17 mouse cellular contexts compared by ENCODE assay signal in genomic region chr11:84061881-84062280, GRCm38 (mm10). TPM values are rescaled to one million over a fixed set of nuclear protein-coding genes. Genes with fewer than 3 reads are reported as not detected.
DNase-seq lines count a peak whose midpoint lies in the region; ATAC-seq and TF ChIP-seq lines count a peak whose summit lies in the region.
"Had no signal": no experiment of that assay in that cellular context is flagged by ENCODE, and none has a peak within 500 bp of the region (broad histone marks: within the 10 kb centered on the region; RNA-seq: fewer than 3 reads in every experiment).

No protein-coding gene starts in this region.

- H3K27ac ChIP-seq in ES-E14 (ENCODE audit: insufficient read depth, low read depth, low read length, poor library complexity, severe bottlenecking), result no peak overlapping the region
- no peak overlapping the region for H3K27ac ChIP-seq in stomach, postnatal 0 days (replicated peaks)
- H3K27ac ChIP-seq: embryonic facial prominence, embryonic 12.5 days; forebrain, embryonic 15.5 days; heart, embryonic 13.5 days; hindbrain, embryonic 15.5 days had no signal

- no peak for TF ChIP-seq EP300 in stomach, postnatal 0 days (optimal IDR thresholded peaks at IDR 0.05)

- no peak overlapping the region for H3K4me3 ChIP-seq in ES-E14 (ENCODE audit: insufficient read depth in 1 of 2, low read depth in 1 of 2, low read length in 2 of 2, poor library complexity in 1 of 2, severe bottlenecking in 1 of 2)
- H3K4me3 ChIP-seq in stomach, postnatal 0 days (ENCODE audit: low read depth, low read length), result no peak overlapping the region
- H3K4me3 ChIP-seq: embryonic facial prominence, embryonic 12.5 days; forebrain, embryonic 15.5 days; heart, embryonic 13.5 days; hindbrain, embryonic 15.5 days had no signal

- H3K9ac ChIP-seq in ES-E14 (ENCODE audit: insufficient read depth, low read depth, low read length, poor library complexity, severe bottlenecking), result no peak overlapping the region
- H3K9ac ChIP-seq in stomach, postnatal 0 days (ENCODE audit: low read length), result no peak overlapping the region
- H3K9ac ChIP-seq: embryonic facial prominence, embryonic 12.5 days; forebrain, embryonic 15.5 days; heart, embryonic 13.5 days; hindbrain, embryonic 15.5 days had no signal

- H3K4me2 ChIP-seq in stomach, postnatal 0 days (replicated peaks; ENCODE audit: low read depth), result no peak overlapping the region
- H3K4me2 ChIP-seq: embryonic facial prominence, embryonic 12.5 days; forebrain, embryonic 15.5 days; heart, embryonic 13.5 days; hindbrain, embryonic 15.5 days had no signal

- DNase-seq in cerebellum, adult 9-11 months, result peak; percentile 11
- no peak for DNase-seq in cerebellum, postnatal 14 days
- DNase-seq in 3134 (ENCODE audit: extremely low read depth, insufficient read length, low spot score), result peak; percentile 46
- peak; percentile 37 for DNase-seq in ES-E14 (ENCODE audit: low read depth, low spot score)
- DNase-seq in stomach, postnatal 0 days (ENCODE audit: low spot score), result no peak
- DNase-seq in right cerebral cortex, postnatal 4 days, result no peak
- no peak for DNase-seq in ovary, postnatal 10 days (ENCODE audit: low spot score)
- DNase-seq: adrenal gland, postnatal 10 days; cerebellum, adult 11-12 months; cerebellum, postnatal 10 days; gastrocnemius, postnatal 36 days; heart, postnatal 36 days had no signal

- in situ Hi-C loops in ES-E14 (cut with MboI; ENCODE audit: low sequenced_read_pairs in 2 of 2, unreplicated experiment in 2 of 2), result no loop called here

- ATAC-seq in stomach, postnatal 0 days (ENCODE audit: low FRiP score, low TSS enrichment), result no peak
- ATAC-seq: forebrain, embryonic 15.5 days; Patski had no signal

- H3K9me3 ChIP-seq in ES-E14 (ENCODE audit: control insufficient read depth, insufficient read depth, low read depth, low read length), result no peaks in the 10 kb centered on the region
- H3K9me3 ChIP-seq in stomach, postnatal 0 days (ENCODE audit: control insufficient read depth, low read length), result no peaks in the 10 kb centered on the region
- H3K9me3 ChIP-seq: embryonic facial prominence, embryonic 12.5 days; forebrain, embryonic 15.5 days; heart, embryonic 13.5 days; hindbrain, embryonic 15.5 days had no signal

- peaks cover under 1 to 3% of the 10 kb centered on the region in 2 experiments; a peak in 1 of 4 replicates for H3K4me1 ChIP-seq in ES-E14 (ENCODE audit: control insufficient read depth in 2 of 2, insufficient read depth in 2 of 2, low read length in 2 of 2, poor library complexity in 1 of 2)
- no peaks in the 10 kb centered on the region for H3K4me1 ChIP-seq in stomach, postnatal 0 days (replicated peaks; ENCODE audit: control insufficient read depth, insufficient read depth)

- H3K36me3 ChIP-seq in ES-E14 (ENCODE audit: control insufficient read depth, insufficient read depth, low read length, poor library complexity, severe bottlenecking), result no peaks in the 10 kb centered on the region
- H3K36me3 ChIP-seq in stomach, postnatal 0 days (ENCODE audit: control insufficient read depth, insufficient read depth, low read length), result no peaks in the 10 kb centered on the region
- H3K36me3 ChIP-seq: embryonic facial prominence, embryonic 12.5 days; forebrain, embryonic 15.5 days; heart, embryonic 13.5 days; hindbrain, embryonic 15.5 days had no signal

- 63% methylated on average over 2 of the region's 2 CpGs for WGBS in stomach, postnatal 0 days

- no peaks in the 10 kb centered on the region for H3K27me3 ChIP-seq in stomach, postnatal 0 days (ENCODE audit: control insufficient read depth, insufficient read depth, low read length)
- H3K27me3 ChIP-seq: forebrain, embryonic 15.5 days; Patski had no signal

- TF ChIP-seq CTCF in stomach, postnatal 0 days (IDR thresholded peaks at IDR 0.05; ENCODE audit: low read depth), result 0 out of 2 replicates have a peak, but pooled peaks have one; percentile 7

TF ChIP-seq in ES-E14, 5 proteins besides CTCF, POLR2A, EP300 and RAD21:
- no peak for TF ChIP-seq ZC3H11A (IDR thresholded peaks at IDR 0.05; ENCODE audit: borderline replicate concordance, low read depth, low read length)
- peak; percentile 56; the same call in 1 of the 2 replicates for TF ChIP-seq MAFK (IDR thresholded peaks at IDR 0.05; ENCODE audit: insufficient read depth, low read depth, low read length)

RNA-seq across cellular contexts. Expression of gene Dusp14, which starts 7.2 kb away (rescaled TPM):
- total RNA-seq in ES-E14 (2012; rRNA removed), result 12.5 and 24.0 TPM in 2 replicates
- polyA plus RNA-seq in stomach, postnatal 0 days (2015; fragmentation: Nextera tagmentation; extraction: Ambion mirVana), result 118 and 130 TPM in 2 replicates

Comparison
In these comparisons a context has a peak if more than half of its experiments do, and no peak if none do; other contexts are left out.
1. DNase-seq: peak in cerebellum, adult 9-11 months (single experiment), 3134 (single experiment) and ES-E14 (single experiment); none in cerebellum, postnatal 14 days (0 of 2), stomach, postnatal 0 days (single experiment), right cerebral cortex, postnatal 4 days (single experiment) and ovary, postnatal 10 days (single experiment).